Mouse (Mus musculus): ENCODE data around the gene Cacnb2. TPM values are rescaled to one million over a fixed set of nuclear protein-coding genes. Genes with fewer than 3 reads are reported as not detected.

The Cacnb2 gene
- 0.77 and 1.1 TPM in 2 replicates for polyA plus RNA-seq (2014; fragmentation: Nextera tagmentation; extraction: Ambion mirVana)

DNA sequence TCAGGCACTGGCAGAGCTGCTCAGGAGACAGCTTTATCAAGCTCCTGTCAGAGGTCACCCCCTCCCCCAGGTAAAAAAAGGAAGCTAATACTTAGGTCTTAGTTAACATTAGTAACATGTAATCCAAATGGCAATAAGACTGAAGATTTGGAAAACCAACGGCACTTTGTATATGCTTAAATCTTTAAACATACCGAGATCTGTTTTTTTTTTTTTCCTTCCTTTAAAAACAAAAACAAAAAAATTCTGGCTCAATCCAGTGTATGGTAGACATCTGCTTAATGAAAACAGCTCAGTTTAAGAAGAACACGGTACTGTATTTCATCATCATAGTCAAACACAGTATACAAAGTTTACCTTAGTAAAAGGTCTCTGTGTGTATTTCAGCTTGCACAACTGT lies at the start of gene Cacnb2:
Gene Cacnb2 (plus strand): TSS at position 301 of the 400 bp plus-strand sequence.
- no peak within 1 kb of the TSS for H3K27ac ChIP-seq (replicated peaks; ENCODE audit: low read depth, low read length)
- 0 out of 2 replicates have a peak, but pooled peaks cover 3% of the 10 kb centered on the region for H3K4me1 ChIP-seq (ENCODE audit: control insufficient read depth, insufficient read depth, low read length)
- H3K4me3 ChIP-seq (ENCODE audit: low read depth, low read length) = peak within 1 kb of the TSS; percentile 51
- WGBS = 54% methylated on average over 3 of the region's 3 CpGs
- peak within 1 kb of the TSS; percentile 76 for H3K9ac ChIP-seq (replicated peaks; ENCODE audit: low read length)
- H3K27me3 ChIP-seq (ENCODE audit: control insufficient read depth, insufficient read depth, low read length) = no peaks in the 10 kb centered on the region
- peak within 1 kb of the TSS; percentile 91 for H3K4me2 ChIP-seq (ENCODE audit: low read depth, low read length)
- no peak for DNase-seq (ENCODE audit: low spot score)
- no peaks in the 10 kb centered on the region for H3K9me3 ChIP-seq (replicated peaks; ENCODE audit: control insufficient read depth, low read length)
- no peak for ATAC-seq (replicated peaks; ENCODE audit: insufficient number of reproducible peaks, low FRiP score, low TSS enrichment, low read depth)
- no peaks in the 10 kb centered on the region for H3K36me3 ChIP-seq (replicated peaks; ENCODE audit: control insufficient read depth, insufficient read depth, low read depth, low read length)

DNA sequence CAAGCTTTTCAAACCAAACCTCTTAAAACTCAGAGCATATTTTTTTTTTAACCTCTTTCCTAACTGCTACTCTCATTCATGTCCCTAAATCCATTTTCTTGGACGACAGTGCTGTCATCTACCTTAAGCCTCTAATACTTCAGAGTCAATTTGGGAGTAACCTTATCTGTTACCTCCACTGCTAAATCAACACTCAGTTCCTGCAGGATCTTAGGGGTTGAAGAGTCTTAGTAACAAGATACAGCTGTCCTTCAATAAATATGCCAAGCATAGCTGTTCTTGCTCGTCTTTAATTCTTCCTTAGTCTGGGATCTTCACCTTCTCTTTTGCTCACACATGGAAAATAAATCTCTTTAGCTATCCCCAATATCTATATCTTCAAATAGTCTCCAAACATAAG lies 34.9 kb upstream of the Cacnb2 start:
- Histone ChIP-seq H3K9ac (replicated peaks; ENCODE audit: low read length) (no peak overlapping the region), H3K9me3 (replicated peaks; ENCODE audit: control insufficient read depth, low read length) (no peaks in the 10 kb centered on the region), H3K4me1 (ENCODE audit: control insufficient read depth, insufficient read depth, low read length) (no peaks in the 10 kb centered on the region), H3K27me3 (ENCODE audit: control insufficient read depth, insufficient read depth, low read length) (no peaks in the 10 kb centered on the region), H3K4me2 (ENCODE audit: low read depth, low read length) (no peak overlapping the region), H3K36me3 (replicated peaks; ENCODE audit: control insufficient read depth, insufficient read depth, low read depth, low read length) (no peaks in the 10 kb centered on the region), H3K27ac (replicated peaks; ENCODE audit: low read depth, low read length) (no peak overlapping the region), H3K4me3 (ENCODE audit: low read depth, low read length) (no peak overlapping the region)
- DNase-seq (ENCODE audit: low spot score) = no peak
- ATAC-seq (replicated peaks; ENCODE audit: insufficient number of reproducible peaks, low FRiP score, low TSS enrichment, low read depth) = no peak
- WGBS = 37% methylated on average over 2 of the region's 2 CpGs

DNA sequence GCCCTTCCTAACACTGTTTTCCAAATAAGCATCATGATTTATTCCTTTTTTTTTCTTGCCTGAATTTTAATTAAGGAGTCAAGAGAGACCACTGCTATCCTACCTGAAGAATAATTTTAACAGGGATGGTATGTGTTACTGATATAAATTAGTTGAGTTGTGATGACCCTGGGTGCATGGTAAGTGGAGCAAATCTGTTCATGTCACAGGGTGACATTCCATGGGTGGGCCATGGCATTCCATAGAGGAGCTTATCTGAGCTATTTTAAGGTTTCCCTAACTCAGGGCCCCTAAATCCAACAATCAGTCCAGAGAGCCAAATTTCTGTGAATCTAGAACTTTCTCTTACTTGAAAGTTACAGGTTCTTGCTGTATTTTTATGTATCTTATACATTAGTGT lies 31.6 kb upstream of the Cacnb2 start:
- H3K27ac ChIP-seq (replicated peaks; ENCODE audit: low read depth, low read length) = no peak overlapping the region
- no peak for ATAC-seq (replicated peaks; ENCODE audit: insufficient number of reproducible peaks, low FRiP score, low TSS enrichment, low read depth)
- no peak for DNase-seq (ENCODE audit: low spot score)
- H3K9ac ChIP-seq (replicated peaks; ENCODE audit: low read length) = no peak overlapping the region
- H3K27me3 ChIP-seq (ENCODE audit: control insufficient read depth, insufficient read depth, low read length) = no peaks in the 10 kb centered on the region
- H3K4me2 ChIP-seq (ENCODE audit: low read depth, low read length) = no peak overlapping the region
- no peaks in the 10 kb centered on the region for H3K4me1 ChIP-seq (ENCODE audit: control insufficient read depth, insufficient read depth, low read length)
- H3K4me3 ChIP-seq (ENCODE audit: low read depth, low read length) = no peak overlapping the region
- H3K36me3 ChIP-seq (replicated peaks; ENCODE audit: control insufficient read depth, insufficient read depth, low read depth, low read length) = no peaks in the 10 kb centered on the region
- no peaks in the 10 kb centered on the region for H3K9me3 ChIP-seq (replicated peaks; ENCODE audit: control insufficient read depth, low read length)

DNA sequence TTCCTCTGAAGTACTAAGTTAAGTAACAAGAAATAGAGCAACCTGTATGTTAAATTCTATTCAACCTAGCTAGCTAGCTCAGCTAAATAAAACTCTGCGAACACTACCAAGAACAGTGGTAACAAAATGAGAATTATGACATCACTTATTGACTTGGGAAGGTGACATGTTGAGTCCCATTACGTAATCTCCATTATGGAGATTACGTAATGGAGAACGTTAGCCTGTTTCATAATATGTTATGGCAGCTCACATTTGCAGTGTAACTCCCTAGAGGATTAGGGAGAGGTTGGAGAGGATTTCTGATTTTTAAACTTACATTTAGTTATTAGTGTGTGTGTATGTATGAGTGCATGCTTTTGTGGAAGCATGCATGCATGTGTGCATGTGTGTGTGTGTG lies 13.3 kb upstream of the Cacnb2 start:
- no peaks in the 10 kb centered on the region for H3K36me3 ChIP-seq (replicated peaks; ENCODE audit: control insufficient read depth, insufficient read depth, low read depth, low read length)
- H3K4me1 ChIP-seq (ENCODE audit: control insufficient read depth, insufficient read depth, low read length) = no peaks in the 10 kb centered on the region
- no peak overlapping the region for H3K9ac ChIP-seq (replicated peaks; ENCODE audit: low read length)
- no peak for DNase-seq (ENCODE audit: low spot score)
- H3K4me2 ChIP-seq (ENCODE audit: low read depth, low read length) = no peak overlapping the region
- no peak overlapping the region for H3K4me3 ChIP-seq (ENCODE audit: low read depth, low read length)
- H3K9me3 ChIP-seq (replicated peaks; ENCODE audit: control insufficient read depth, low read length) = no peaks in the 10 kb centered on the region
- WGBS = 84% methylated on average over 4 of the region's 4 CpGs
- no peak for ATAC-seq (replicated peaks; ENCODE audit: insufficient number of reproducible peaks, low FRiP score, low TSS enrichment, low read depth)
- H3K27me3 ChIP-seq (ENCODE audit: control insufficient read depth, insufficient read depth, low read length) = no peaks in the 10 kb centered on the region
- H3K27ac ChIP-seq (replicated peaks; ENCODE audit: low read depth, low read length) = no peak overlapping the region

DNA sequence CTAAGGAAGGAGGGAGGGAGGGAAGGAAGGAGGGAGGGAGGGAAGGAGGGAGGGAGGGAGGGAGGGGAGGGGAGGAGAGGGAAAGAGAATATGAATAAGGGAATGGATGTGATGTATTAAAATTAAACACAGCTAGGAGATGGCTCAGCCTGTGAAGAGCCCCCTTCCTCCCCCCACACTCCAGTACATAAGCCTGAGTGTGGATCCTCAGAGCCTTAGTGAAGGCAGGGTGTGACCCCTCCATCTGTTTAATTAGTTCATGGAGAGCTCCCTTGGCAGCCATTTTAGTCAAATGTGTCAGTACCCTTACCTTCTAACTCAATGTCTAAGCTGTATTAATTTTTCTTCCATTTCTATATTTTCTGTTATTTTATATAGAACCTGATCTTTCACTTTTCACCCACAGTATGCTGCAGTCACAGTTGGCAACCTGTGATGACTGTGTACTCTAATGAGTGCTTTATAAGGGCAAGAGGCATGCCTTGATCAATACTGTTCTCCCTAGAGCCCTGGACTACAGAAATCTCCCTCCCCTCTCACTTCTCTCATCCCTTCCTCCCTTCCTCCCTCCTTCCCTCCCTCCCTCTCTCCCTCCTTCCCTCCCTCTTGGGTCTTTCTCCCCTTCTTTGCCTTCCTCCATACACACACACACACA lies 4.9 kb upstream of the Cacnb2 start:
- no peaks in the 10 kb centered on the region for H3K36me3 ChIP-seq (replicated peaks; ENCODE audit: control insufficient read depth, insufficient read depth, low read depth, low read length)
- DNase-seq (ENCODE audit: low spot score) (no peak), ATAC-seq (replicated peaks; ENCODE audit: insufficient number of reproducible peaks, low FRiP score, low TSS enrichment, low read depth) (peak; percentile 76; the same call in 1 of the 2 replicates)
- no peaks in the 10 kb centered on the region for H3K4me1 ChIP-seq (ENCODE audit: control insufficient read depth, insufficient read depth, low read length)
- no peaks in the 10 kb centered on the region for H3K9me3 ChIP-seq (replicated peaks; ENCODE audit: control insufficient read depth, low read length)
- no peaks in the 10 kb centered on the region for H3K27me3 ChIP-seq (ENCODE audit: control insufficient read depth, insufficient read depth, low read length)
- no peak overlapping the region for H3K27ac ChIP-seq (replicated peaks; ENCODE audit: low read depth, low read length)
- no peak overlapping the region for H3K4me3 ChIP-seq (ENCODE audit: low read depth, low read length)
- H3K4me2 ChIP-seq (ENCODE audit: low read depth, low read length) = no peak overlapping the region
- H3K9ac ChIP-seq (replicated peaks; ENCODE audit: low read length) = no peak overlapping the region

DNA sequence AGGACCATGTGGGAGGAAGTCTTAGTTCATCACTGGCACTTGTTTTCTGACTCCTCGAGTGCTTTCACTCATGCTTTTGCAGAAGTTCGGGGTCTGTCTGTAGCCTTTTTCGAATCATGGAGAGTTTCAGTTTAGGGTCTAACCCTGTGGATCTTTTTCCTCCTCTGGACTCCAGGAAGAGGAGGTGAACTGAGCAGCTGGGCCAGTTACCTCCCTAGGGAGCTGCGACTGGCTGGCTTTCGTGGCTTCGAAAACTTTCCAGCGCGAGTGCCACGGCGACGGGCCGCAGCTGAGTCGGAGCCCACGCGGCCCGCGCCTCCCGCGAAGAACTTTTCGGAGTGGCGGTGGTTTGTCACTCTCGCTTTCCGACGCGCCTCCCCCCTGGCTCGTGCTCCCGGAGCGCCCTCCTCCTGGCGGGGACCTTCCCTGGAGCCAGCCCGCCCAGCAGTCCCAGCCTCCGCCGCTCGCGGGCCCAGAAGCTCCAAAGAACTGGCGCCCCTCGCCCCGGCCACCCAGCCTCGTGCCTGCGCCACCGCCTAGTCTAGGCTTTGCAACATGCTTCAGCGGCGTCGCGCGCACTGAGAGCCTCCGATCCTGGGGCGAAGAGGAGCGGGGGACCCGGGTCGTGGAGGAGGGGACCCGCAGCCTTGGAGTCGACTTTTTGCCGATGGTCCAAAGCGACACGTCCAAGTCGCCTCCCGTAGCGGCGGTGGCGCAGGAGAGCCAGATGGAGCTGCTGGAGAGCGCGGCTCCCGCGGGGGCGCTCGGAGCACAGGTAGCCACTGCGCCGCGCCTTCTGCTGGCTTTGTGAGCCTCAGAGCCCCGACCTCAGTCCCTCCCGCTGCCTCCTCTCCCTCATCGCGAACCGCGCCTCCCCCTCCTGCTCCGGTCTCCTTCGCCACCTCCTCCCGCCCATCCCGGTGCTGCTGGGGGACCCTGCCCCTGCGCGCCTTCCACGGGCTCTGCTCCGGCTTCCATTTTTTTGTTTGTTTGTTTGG lies 1.2 kb downstream of the Cacnb2 start:
- no peaks in the 10 kb centered on the region for H3K36me3 ChIP-seq (replicated peaks; ENCODE audit: control insufficient read depth, insufficient read depth, low read depth, low read length)
- under 1% methylated on average over 76 of the region's 83 CpGs for WGBS
- no peaks in the 10 kb centered on the region for H3K27me3 ChIP-seq (ENCODE audit: control insufficient read depth, insufficient read depth, low read length)
- H3K4me2 ChIP-seq (ENCODE audit: low read depth, low read length) = peak overlapping the region; percentile 91
- H3K4me3 ChIP-seq (ENCODE audit: low read depth, low read length) = peak overlapping the region; percentile 51
- H3K9ac ChIP-seq (replicated peaks; ENCODE audit: low read length) = peak overlapping the region; percentile 76
- peak; percentile 93 for ATAC-seq (replicated peaks; ENCODE audit: insufficient number of reproducible peaks, low FRiP score, low TSS enrichment, low read depth)
- no peaks in the 10 kb centered on the region for H3K9me3 ChIP-seq (replicated peaks; ENCODE audit: control insufficient read depth, low read length)
- 0 out of 2 replicates have a peak overlapping the region, but pooled peaks have one; percentile 13 for H3K27ac ChIP-seq (replicated peaks; ENCODE audit: low read depth, low read length)
- DNase-seq (ENCODE audit: low spot score) = peak; percentile 74
- 0 out of 2 replicates have a peak, but pooled peaks cover 3% of the 10 kb centered on the region for H3K4me1 ChIP-seq (ENCODE audit: control insufficient read depth, insufficient read depth, low read length)

DNA sequence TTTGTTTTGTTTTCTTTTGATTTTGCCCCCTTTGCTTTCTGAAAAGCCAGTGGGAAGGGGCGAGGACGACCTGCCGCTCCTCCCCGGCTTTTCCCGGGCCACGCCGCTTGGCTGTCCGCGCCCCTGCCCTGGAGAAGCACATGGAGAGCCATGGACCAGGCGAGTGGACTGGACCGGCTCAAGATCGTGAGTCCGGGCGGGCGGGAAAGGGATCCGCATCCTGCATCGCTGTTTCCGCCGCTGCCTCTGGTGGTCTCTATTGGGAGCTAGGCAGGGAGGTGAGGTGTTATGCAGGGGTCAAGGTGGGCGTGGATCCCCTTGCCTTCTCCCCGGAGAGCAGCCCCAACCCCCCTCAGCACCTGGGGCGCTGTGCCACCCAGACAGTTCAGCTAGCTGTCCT lies 1.9 kb downstream of the Cacnb2 start:
- DNase-seq (ENCODE audit: low spot score) (peak; percentile 61), ATAC-seq (replicated peaks; ENCODE audit: insufficient number of reproducible peaks, low FRiP score, low TSS enrichment, low read depth) (peak; percentile 51; the same call in 1 of the 2 replicates)
- no peak overlapping the region for H3K27ac ChIP-seq (replicated peaks; ENCODE audit: low read depth, low read length)
- peak overlapping the region; percentile 76 for H3K9ac ChIP-seq (replicated peaks; ENCODE audit: low read length)
- peak overlapping the region; percentile 91 for H3K4me2 ChIP-seq (ENCODE audit: low read depth, low read length)
- no peaks in the 10 kb centered on the region for H3K9me3 ChIP-seq (replicated peaks; ENCODE audit: control insufficient read depth, low read length)
- peak overlapping the region; percentile 51 for H3K4me3 ChIP-seq (ENCODE audit: low read depth, low read length)
- 1% methylated on average over 22 of the region's 22 CpGs for WGBS
- H3K4me1 ChIP-seq (ENCODE audit: control insufficient read depth, insufficient read depth, low read length) = 0 out of 2 replicates have a peak, but pooled peaks cover 3% of the 10 kb centered on the region
- no peaks in the 10 kb centered on the region for H3K36me3 ChIP-seq (replicated peaks; ENCODE audit: control insufficient read depth, insufficient read depth, low read depth, low read length)
- H3K27me3 ChIP-seq (ENCODE audit: control insufficient read depth, insufficient read depth, low read length) = no peaks in the 10 kb centered on the region
